Mouse (Mus musculus): Measurements from ENCODE around the gene Rtkn2.

GRCm38 (mm10) chr10:68008198-68008955 is 29.0 kb downstream of the Rtkn2 start:
- TF ChIP-seq CTCF (IDR thresholded peaks at IDR 0.05; ENCODE audit: low read depth, low read length) (no peak), TAL1 (conservative IDR thresholded peaks at IDR 0.05; ENCODE audit: low read depth, low read length) (no peak), GATA1 (IDR thresholded peaks at IDR 0.05; ENCODE audit: borderline replicate concordance, low read length) (no peak)

All from G1E (cell line).